Mouse (Mus musculus) myocyte (in vitro differentiated cells): ENCODE results near the gene Fbxw27. TPM values are rescaled to one million over a fixed set of nuclear protein-coding genes. Genes with fewer than 3 reads are reported as not detected.
"Not testable (repeated sequence)": the region's sequence is repeated elsewhere in the genome, so short reads cannot be mapped to it uniquely, and the experiment has no call there.

Source experiments
- H3K27me3 ChIP-seq: one replicate; pipeline ENCODE4 v1.6.1; 2011; ENCODE audit not compliant: control insufficient read depth, insufficient read depth, insufficient read length
- H3K36me3 ChIP-seq: one replicate; pipeline ENCODE4 v1.6.1; 2011; ENCODE audit not compliant: control insufficient read depth, insufficient read depth
- H3K4me2 ChIP-seq: one replicate; pipeline ENCODE4 v1.6.1; 2011; ENCODE audit warnings: low read depth, control low read depth
- H3K4me3 ChIP-seq: one replicate; pipeline ENCODE4 v1.5.1; 2011; ENCODE audit warnings: mild to moderate bottlenecking, control low read depth, moderate library complexity
- H3K79me2 ChIP-seq: one replicate; pipeline ENCODE4 v1.6.1; 2011; ENCODE audit not compliant: control insufficient read depth, insufficient read depth
- H3ac ChIP-seq: one replicate; pipeline ENCODE4 v1.6.1; 2011; ENCODE audit not compliant: control insufficient read depth, insufficient read length
- CEBPB ChIP-seq: IDR thresholded peaks from 2 replicates; pipeline ENCODE4 v1.6.1; 2011; ENCODE audit warnings: mild to moderate bottlenecking, moderate library complexity; ENCODE audit not compliant: poor library complexity, insufficient read depth, severe bottlenecking
- E2F4 ChIP-seq: IDR thresholded peaks from one replicate; pipeline ENCODE4 v1.6.1; 2011; ENCODE audit warnings: mild to moderate bottlenecking, control low read depth, moderate library complexity; ENCODE audit not compliant: insufficient read depth
- MAX ChIP-seq: IDR thresholded peaks from one replicate; pipeline ENCODE4 v1.6.1; 2011; ENCODE audit warnings: low read depth, mild to moderate bottlenecking, control low read depth
- MYOD1 ChIP-seq, 3 experiments: IDR thresholded peaks; one replicate each; pipeline ENCODE4 v1.6.1; 2011; ENCODE audit warnings: control low read depth in 2 of 3, low read depth in 2 of 3, mild to moderate bottlenecking in 2 of 3, moderate library complexity in 1 of 3; ENCODE audit not compliant: insufficient read length in 2 of 3, control insufficient read depth in 1 of 3
- MYOG ChIP-seq, 3 experiments: IDR thresholded peaks; one replicate each; pipeline ENCODE4 v1.6.1; 2011; ENCODE audit warnings: control low read depth in 2 of 3, low read depth in 2 of 3, mild to moderate bottlenecking in 2 of 3; ENCODE audit not compliant: insufficient read length in 2 of 3, control insufficient read depth in 1 of 3, insufficient read depth in 1 of 3
- POLR2A ChIP-seq: IDR thresholded peaks from one replicate; pipeline ENCODE4 v1.6.1; 2011; ENCODE audit warnings: low read depth, mild to moderate bottlenecking, control low read depth, moderate library complexity; ENCODE audit not compliant: insufficient read length
- POLR2AphosphoS2 ChIP-seq: IDR thresholded peaks from one replicate; pipeline ENCODE4 v1.6.1; 2011; ENCODE audit warnings: low read depth, control low read depth; ENCODE audit not compliant: insufficient read length
- REST ChIP-seq: IDR thresholded peaks from one replicate; pipeline ENCODE4 v1.6.1; 2011; ENCODE audit warnings: mild to moderate bottlenecking, control low read depth, moderate library complexity; ENCODE audit not compliant: insufficient read depth, insufficient read length
- SRF ChIP-seq: IDR thresholded peaks from one replicate; pipeline ENCODE4 v1.6.1; 2011; ENCODE audit warnings: low read depth; ENCODE audit not compliant: control insufficient read depth, insufficient read length
- TCF12 ChIP-seq: IDR thresholded peaks from one replicate; pipeline ENCODE4 v1.6.1; 2011; ENCODE audit warnings: mild to moderate bottlenecking, control low read depth; ENCODE audit not compliant: poor library complexity, insufficient read depth, severe bottlenecking
- TCF3 ChIP-seq: IDR thresholded peaks from one replicate; pipeline ENCODE4 v1.6.1; 2011; ENCODE audit warnings: low read depth, control low read depth; ENCODE audit not compliant: insufficient read length
- USF1 ChIP-seq: IDR thresholded peaks from one replicate; pipeline ENCODE4 v1.6.1; 2011; ENCODE audit warnings: low read depth, mild to moderate bottlenecking, control low read depth, moderate library complexity
- polyA plus RNA-seq: library from polyadenylated mRNA; unstranded; fragments of >200 nt; fragmentation: generic; extraction: Trizol; gene quantifications from one replicate; pipeline ENCODE4 v1.2.1, GENCODE M21; 2012; ENCODE audit warnings: missing spikeins

Fbxw27 gene
- not detected for polyA plus RNA-seq

- not testable (repeated sequence) for H3K27me3 ChIP-seq, H3ac ChIP-seq, H3K36me3 ChIP-seq, H3K79me2 ChIP-seq, H3K4me2 ChIP-seq, H3K4me3 ChIP-seq
Measured at GRCm38 (mm10) chr9:109790570-109790969, at the start of gene Fbxw27. TSS of gene Fbxw27 (minus strand) at chr9:109790670.

DNA sequence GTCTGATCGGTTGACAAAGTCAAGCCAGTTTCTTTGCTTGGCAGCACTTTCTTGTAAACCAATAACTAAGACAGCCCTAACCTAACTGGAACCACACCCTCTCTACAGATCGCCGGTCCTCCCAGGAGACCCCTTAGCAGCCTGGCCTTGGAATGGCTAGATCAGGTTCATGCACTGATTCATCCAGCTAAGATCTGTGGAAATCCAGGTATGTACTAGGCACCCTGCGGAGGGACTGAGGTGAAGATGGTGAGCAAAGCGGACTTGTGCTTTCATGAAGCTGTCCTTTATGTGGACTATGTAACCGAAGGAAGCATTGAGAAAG lies 42.6 kb upstream of the Fbxw27 start:
- no peaks in the 10 kb centered on the region for H3K36me3 ChIP-seq
- peak overlapping the region; percentile 72 for H3K4me3 ChIP-seq
- no peaks in the 10 kb centered on the region for H3K79me2 ChIP-seq
- TF ChIP-seq MYOD1 (IDR thresholded peaks at IDR 0.05; ENCODE audit: control insufficient read depth in 1 of 3, insufficient read length in 2 of 3, low read depth in 2 of 3) (no peak), POLR2AphosphoS2 (no peak), MYOG (IDR thresholded peaks at IDR 0.05; ENCODE audit: control insufficient read depth in 1 of 3, insufficient read depth in 1 of 3, insufficient read length in 2 of 3, low read depth in 2 of 3) (no peak), CEBPB (no peak), REST (no peak), SRF (no peak), USF1 (no peak), POLR2A (no peak)
- H3K4me2 ChIP-seq, result peak overlapping the region; percentile 96
- peak overlapping the region; percentile 26 for H3ac ChIP-seq
- no peaks in the 10 kb centered on the region for H3K27me3 ChIP-seq

DNA sequence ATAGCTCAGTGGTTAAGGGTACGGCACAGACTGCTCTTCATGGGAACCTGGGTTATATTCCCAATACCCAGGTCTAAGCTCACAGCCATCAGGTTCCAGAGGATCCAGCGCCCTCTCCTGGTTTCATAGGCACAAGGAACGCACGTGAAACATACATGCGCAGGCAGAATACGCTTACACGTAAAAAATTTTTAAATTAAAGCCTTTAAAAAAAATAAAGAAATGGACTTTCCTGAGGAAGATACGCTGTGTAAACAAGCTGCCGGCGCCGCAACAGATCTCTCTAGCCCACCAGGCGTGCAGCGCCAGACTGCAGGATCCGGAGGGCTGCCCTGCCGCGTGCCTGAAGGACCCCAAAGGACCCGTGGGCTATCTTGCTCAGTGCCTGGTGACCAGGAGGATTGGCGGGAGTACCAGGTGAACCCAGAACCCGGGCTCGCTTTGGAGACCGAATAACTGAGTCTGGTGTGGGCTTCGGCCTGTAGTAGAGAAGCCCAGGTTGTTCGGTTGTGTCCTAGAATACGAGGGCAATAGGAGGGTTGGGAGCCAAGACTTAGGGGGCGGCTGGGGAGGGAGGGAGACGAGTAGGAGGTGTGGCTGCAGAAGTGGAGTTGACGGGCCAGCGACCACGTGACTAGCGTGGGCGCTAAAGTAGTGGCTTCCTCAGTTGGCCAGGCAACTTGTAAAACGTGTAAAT lies 42.1 kb upstream of the Fbxw27 start, which contains the start of gene Nme6:
Gene Nme6 (plus strand): TSS at position 359 of the 697 bp plus-strand sequence.
- Histone ChIP-seq H3K79me2 (no peaks in the 10 kb centered on the region), H3K4me3 (peak within 1 kb of the TSS; percentile 72), H3K27me3 (no peaks in the 10 kb centered on the region), H3K4me2 (peak within 1 kb of the TSS; percentile 97), H3K36me3 (no peaks in the 10 kb centered on the region), H3ac (peak within 1 kb of the TSS; percentile 26)
- TF ChIP-seq MAX (peak; percentile 97), REST (no peak), POLR2A (peak; percentile 65), CEBPB (no peak), MYOG (IDR thresholded peaks at IDR 0.05; ENCODE audit: control insufficient read depth in 1 of 3, insufficient read depth in 1 of 3, insufficient read length in 2 of 3, low read depth in 2 of 3) (peak in 1 of 3 experiments; percentile 6), MYOD1 (IDR thresholded peaks at IDR 0.05; ENCODE audit: control insufficient read depth in 1 of 3, insufficient read length in 2 of 3, low read depth in 2 of 3) (no peak), USF1 (peak; percentile 86), SRF (no peak), POLR2AphosphoS2 (peak; percentile 44), E2F4 (peak; percentile 23), TCF3 (no peak), TCF12 (no peak)

DNA sequence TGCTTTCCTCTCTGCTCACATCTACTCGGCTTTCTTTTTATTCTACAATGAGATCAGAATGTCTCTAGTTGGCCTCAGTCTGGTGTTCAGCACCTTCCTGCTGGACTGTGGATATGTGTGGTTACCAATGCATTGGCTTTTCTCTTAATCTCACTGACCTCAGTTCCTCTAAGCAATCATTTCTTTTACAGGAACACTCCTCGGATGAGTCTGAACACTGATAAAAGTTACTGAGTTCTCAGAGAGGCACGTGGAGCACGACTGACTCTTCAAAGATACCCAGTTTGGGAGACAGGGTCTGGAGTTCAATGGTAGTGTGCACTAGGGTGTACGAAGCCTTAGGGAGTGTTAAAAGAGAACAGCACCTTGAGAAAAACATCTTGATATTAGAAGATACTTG lies 35.7 kb upstream of the Fbxw27 start:
- no peak overlapping the region for H3ac ChIP-seq
- no peaks in the 10 kb centered on the region for H3K36me3 ChIP-seq
- no peak overlapping the region for H3K4me2 ChIP-seq
- TF ChIP-seq REST (no peak), POLR2A (no peak), MYOD1 (IDR thresholded peaks at IDR 0.05; ENCODE audit: control insufficient read depth in 1 of 3, insufficient read length in 2 of 3, low read depth in 2 of 3) (no peak), USF1 (no peak), POLR2AphosphoS2 (no peak), CEBPB (no peak), E2F4 (no peak), SRF (no peak), MAX (no peak), MYOG (IDR thresholded peaks at IDR 0.05; ENCODE audit: control insufficient read depth in 1 of 3, insufficient read depth in 1 of 3, insufficient read length in 2 of 3, low read depth in 2 of 3) (no peak), TCF3 (no peak), TCF12 (no peak)
- no peaks in the 10 kb centered on the region for H3K27me3 ChIP-seq
- no peak overlapping the region for H3K4me3 ChIP-seq
- H3K79me2 ChIP-seq, result no peaks in the 10 kb centered on the region

GRCm38 (mm10) chr9:109825739-109826138 lies 35.3 kb upstream of the Fbxw27 start:
- Histone ChIP-seq H3K27me3 (no peaks in the 10 kb centered on the region), H3K36me3 (no peaks in the 10 kb centered on the region), H3K79me2 (no peaks in the 10 kb centered on the region), H3ac (no peak overlapping the region), H3K4me3 (no peak overlapping the region), H3K4me2 (no peak overlapping the region)
- TF ChIP-seq MAX (no peak), MYOG (IDR thresholded peaks at IDR 0.05; ENCODE audit: control insufficient read depth in 1 of 3, insufficient read depth in 1 of 3, insufficient read length in 2 of 3, low read depth in 2 of 3) (no peak), SRF (no peak), TCF12 (no peak), POLR2A (no peak), E2F4 (no peak), CEBPB (no peak), REST (no peak), POLR2AphosphoS2 (no peak), TCF3 (no peak)
